Mouse (Mus musculus) cerebellum, adult 9-10 months (tissue): ENCODE measurements around the gene Ndufb6.

Source experiments
- DNase-seq: peaks from one replicate; pipeline ENCODE4 v3.0.0; 2022

Gene Ndufb6

DNA sequence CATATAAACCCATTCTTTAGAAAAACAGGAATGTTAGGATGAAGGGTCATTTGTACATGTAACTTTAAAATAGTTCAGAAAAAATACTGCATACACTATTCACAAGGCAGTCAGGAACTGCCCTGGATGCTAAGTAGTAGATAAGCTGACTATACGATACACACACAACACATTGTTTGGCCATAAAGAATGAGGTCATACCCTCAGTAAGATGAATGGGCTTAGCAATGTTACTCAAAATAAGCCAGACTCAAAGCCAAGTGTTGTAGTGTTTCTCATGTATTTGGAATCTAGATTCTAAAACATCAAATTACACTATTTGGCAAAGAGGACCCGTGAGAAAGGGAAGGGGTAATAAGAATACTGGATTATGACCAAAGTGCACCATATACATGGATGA lies 25.5 kb downstream of the Ndufb6 start:
- DNase-seq = no peak

DNA sequence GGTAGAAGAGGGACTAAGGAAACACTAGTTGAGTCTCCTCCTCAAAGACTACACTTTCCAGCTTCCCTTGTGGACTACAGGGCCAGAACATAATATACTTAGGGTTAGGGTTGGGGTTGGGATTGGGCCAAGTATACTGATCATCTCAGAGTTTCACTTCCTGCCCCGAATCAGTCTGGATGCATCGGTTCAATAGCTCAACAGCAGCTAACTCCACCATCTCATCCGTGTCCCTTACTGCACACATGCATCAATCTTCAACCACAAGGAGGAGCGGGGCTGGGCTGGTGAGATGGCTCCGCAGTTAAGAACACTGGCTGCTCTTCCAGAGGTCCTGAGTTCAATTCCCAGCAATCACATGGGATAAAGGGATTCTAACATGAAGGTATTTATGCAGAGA lies 28.2 kb downstream of the Ndufb6 start:
- no peak for DNase-seq

- no peak for DNase-seq
Observed at GRCm38 (mm10) chr4:40244035-40244434, 35.2 kb downstream of the Ndufb6 start.

GRCm38 (mm10) chr4:40243006-40243405 lies 36.2 kb downstream of the Ndufb6 start:
- no peak for DNase-seq

- DNase-seq = no peak
Observed at GRCm38 (mm10) chr4:40241928-40242327, 37.3 kb downstream of the Ndufb6 start.

DNA sequence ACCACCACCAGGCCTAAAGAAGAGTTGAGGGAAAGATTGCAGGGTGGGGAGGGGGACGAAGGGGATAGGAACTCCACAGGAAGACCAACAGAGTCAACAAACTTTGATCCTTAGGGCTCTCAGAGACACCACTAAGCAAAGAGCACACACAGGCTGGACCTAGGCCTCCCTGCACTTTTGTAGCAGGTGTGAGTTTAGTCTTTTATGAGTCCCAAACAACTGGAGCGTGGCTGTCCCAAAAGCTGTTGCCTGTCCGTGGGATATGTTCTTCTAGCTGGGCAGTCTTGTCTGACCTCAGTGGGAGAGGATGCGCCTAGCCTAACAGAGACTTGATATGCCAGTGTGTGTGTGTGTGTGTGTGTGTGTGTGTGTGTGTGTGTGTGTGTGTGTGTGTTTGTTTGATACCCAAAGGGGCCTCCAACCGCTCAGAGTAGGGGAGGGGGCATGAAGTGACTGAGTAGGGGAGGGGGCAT lies 38.9 kb downstream of the Ndufb6 start:
- no peak for DNase-seq

DNA sequence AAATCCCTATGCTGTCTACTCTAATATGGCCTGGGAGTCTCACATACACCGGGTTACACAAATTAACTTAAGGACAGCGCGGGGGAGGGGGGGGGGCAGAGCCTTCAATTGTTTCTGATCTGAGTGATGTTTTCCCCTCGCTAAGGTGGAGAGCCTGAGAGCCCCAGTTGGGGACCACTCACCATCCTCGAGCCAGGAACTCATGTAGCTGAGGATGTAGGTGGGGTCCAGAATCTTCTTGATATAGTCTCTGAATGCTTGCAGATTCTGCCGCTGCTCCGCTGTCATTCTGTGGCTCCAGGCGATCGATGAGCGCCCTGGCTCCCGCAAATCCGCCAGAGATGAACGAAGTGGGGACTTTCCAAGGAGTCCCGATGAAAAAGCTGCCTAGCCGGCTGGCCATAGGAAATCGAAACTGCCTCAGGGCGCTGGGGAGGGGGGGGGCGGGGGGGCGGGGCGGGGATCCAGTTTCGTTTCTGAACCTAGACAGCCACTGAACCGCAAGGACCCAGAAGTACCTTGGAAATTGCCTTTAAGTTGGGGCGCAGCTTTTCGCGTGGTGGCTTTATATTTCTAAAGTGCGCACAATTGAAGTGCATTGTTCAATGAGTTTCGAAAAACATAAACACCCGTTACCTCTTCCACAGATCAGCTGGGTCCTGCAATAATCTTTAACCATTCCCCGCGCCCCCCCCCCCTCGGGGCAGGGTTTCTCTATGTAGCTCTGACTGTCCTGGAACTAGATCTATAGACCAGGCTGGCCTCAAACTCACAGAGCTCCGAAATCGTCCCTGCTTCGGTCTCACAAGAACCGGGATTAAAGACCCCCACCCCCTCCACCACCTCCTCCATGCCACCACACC lies 39.6 kb downstream of the Ndufb6 start, which contains the start of gene Ddx58:
Ddx58 (minus strand) TSS at position 420 of the 863 bp plus-strand sequence.
- no peak for DNase-seq

DNA sequence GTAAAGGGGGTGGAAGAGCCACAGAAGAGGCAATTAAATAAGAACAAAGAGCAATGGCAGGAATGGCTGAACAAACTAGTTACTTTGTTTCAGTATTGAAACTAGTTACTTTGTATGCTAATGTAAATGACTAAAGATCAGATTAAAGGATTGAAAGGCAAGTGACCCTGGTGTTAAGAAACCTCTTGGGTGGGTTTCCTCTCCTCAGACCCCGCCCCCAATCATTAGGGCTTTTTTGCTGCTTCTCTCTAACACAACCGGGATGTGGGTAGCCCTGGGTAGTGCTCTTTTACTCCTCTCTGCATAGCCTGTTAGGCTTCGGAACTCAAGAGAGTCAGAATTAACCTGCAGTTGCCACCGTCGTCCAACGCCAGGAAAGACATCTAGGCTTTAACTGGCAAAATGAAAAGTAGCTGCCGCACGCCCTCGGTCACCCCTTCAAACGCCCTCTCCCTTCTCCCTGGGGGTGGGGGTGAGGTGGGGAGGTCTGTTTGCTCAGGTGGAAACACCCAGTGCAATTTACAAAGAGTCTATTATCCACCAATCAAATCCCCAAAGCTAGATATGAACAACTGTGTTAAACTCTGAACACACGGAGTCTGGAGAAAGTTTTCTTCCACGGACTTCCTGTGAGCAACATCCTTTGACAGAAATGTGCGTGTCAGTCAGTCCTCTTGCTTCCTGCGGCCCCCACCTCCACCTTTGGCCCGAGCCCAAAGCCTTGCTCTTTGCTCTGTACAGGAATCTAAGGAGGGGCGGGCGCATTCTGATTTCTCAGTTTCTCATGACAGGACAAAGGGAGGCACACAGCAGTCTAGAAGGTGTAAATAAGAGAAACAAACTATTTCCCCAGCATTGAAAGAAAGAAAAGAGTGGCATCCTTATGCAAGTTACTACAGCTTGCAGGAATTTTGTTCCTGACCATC lies 40.5 kb downstream of the Ndufb6 start:
- no peak for DNase-seq

DNA sequence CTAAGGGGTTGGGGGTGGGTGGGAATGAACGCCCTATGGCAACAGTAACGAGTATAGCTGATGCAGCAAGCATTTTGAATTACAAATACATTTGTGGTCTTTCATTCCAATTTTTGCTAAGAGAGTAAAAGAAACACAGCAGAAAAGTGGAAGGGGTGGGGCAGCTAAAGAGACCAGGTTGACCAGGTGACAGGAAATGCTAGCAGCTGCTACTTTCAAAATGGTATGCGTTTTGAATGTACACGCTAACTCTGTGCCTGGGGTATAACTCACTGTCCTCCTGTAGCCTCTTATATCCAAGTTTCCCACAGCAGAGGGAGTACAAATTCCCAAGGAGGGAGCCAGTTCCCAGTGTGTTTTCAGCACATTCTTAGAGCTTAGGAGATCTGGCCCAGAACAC lies 42.4 kb downstream of the Ndufb6 start:
- DNase-seq = no peak

DNA sequence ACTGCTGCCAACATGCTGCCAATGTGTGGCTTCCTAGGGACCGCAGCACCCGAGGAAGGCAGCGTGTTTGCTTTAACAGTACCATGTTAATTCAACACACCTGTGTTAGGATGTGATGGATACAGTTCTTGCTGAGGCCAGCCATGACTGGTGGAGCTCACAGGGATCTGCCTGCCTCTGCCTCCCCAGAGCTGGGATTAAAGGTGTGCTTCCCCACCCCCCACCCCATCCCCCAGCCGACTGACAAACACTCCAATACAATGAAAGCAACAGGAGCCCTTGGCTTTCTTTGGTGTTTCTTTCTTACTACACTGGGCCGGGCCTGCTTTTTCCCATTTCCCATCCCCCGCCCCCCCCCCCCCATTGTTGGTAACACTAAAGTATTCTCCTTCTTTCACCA lies 45.0 kb downstream of the Ndufb6 start:
- no peak for DNase-seq

GRCm38 (mm10) chr4:40233062-40233664 lies 46.1 kb downstream of the Ndufb6 start:
- no peak for DNase-seq

- DNase-seq = no peak
Observed at GRCm38 (mm10) chr4:40229723-40230122, 49.5 kb downstream of the Ndufb6 start.

- no peak for DNase-seq
Observed at GRCm38 (mm10) chr4:40227886-40228285, 51.3 kb downstream of the Ndufb6 start.

DNA sequence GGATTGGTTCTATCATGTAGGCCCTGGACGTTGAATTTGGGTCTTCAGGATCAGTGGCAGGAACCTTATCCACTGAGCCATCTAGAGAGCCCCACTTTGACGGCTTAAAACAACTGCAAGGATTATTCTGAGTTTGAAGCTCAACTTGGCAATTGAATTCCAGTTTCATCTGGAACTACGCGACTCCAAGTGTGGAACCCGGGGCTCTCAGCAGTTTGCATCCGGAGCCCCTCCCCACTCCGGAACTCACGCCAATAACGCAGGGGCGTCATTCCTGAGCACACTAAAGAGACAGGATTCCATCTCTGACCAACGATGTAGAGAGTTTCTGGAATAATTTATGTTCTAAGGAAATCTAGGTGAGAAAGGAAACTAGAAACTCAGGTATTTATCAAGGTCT lies 52.1 kb downstream of the Ndufb6 start:
- DNase-seq = no peak

DNA sequence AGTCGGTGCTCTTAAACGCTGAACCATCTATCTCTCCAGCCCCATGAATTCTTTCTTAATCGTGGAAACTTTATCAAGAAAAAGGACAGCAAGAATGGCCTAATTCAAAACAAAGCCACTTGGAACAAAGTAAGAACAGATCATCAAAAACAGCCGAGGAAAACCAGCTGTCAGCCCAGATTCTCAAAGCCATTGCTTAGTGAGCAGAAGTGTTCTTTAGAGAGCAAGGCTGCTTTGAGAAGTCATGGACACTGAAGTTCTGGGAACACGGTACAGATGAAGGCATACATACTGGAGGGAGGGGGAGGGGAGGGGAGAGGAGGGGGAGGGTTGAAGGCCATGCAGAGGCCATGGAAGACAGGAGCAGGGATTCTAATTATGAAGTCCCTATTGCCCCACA lies 53.1 kb downstream of the Ndufb6 start:
- DNase-seq = no peak

DNA sequence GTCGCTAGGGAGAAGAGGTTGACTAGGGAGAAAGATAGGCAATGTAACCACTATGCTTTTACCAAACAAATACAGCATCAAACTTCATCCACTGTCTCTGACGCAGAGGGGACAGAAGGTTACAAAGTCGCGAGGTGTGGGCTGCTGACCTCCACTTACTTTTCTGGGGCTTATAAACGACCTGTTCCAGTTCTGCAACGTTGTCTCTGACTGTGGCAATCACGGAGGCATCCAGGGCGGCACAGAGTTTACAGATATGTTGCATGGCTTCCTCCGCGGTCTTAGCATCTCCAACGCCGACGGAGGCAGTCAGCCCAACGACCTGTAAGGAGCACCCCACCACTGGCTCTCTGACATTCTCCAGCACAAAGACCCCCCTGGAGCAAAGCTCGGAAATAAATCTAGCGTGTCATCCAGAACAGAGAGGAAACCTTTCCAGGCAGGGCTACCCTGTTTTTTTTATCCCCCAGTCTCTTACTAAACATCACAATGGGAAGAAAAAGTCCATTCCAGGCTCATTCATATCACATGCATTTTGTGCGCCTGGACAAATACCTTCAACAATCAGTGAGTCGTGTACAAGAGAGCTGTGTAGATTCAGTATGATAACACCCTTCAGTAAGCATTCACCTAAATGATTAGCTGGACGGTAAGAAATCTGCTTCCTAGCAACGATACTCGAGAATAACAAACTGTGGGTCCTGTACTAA lies 57.2 kb downstream of the Ndufb6 start:
- no peak for DNase-seq

DNA sequence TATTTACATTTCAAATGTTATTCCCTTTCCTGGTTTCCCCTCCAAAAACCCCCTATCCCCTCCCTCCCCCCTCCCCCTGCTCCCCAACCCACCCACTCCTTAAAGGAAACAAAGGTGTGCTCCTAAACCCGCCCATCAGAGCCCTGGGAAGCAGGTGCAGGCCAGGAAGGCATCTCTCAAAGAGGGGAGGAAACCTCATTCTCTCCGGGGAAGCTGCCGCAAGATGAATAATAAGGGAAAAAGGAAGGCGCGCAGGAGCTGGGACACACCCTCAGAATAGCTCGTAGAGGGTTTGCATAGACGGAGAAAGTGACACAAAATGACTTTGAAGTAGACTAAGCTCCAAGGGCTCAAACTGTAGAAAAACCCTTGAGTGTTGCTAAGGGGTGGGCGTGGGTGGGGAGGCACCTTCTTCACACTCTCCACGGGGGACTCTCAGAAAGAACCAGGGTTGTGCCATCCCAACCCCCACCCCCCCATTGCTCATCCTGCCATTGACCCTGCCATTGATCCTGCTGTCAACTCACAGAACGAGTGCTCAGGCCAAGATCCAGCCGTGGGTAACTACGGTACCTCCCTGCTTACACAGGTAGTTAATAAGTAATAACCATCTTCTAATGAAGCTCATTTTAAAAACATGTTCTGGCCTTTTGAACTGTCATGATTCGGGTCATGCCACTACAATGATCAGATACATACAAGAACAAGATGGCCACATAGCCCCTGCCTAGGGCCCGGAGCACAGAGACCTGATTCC lies 58.0 kb downstream of the Ndufb6 start:
- no peak for DNase-seq
